Comparison of ENCODE assay signal across 19 mouse cellular contexts in the genomic region with DNA sequence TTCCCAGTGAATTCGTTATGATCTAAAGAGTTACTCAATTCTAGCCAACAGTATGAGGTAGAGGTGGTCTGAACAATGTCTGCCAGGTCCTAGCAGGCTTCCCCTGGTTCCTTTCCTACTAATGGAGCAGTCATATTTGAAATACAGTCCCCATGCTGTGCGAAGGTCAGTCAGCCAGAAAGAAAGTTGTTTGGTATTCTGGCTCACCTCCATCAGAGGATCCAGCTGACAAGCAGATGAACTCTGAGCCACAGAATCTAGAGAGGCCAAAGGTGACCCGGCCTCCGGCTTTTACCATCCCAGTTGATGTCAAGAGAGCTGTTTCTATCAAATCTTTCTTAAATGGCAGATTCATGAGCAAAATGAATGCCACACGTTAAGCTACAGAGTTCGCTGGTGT.
A peak's percentile ranks its signal among the peaks of the same experiment; 100 is the strongest.
DNase-seq lines count a peak whose midpoint lies in the region; ATAC-seq lines count a peak whose summit lies in the region.
"Had no signal": no experiment of that assay in that cellular context is flagged by ENCODE, and none has a peak within 500 bp of the region (broad histone marks: within the 10 kb centered on the region; RNA-seq: fewer than 3 reads in every experiment).

No protein-coding gene starts in this region.

- intact Hi-C loops in left cerebral cortex, postnatal 4 days (cut with DNase I) = no loop called here
- intact Hi-C loops in left cerebral cortex, postnatal 14 days (cut with DNase I) = no loop called here

- H3K4me1 ChIP-seq in hindbrain, embryonic 10.5 days (replicated peaks) = no peaks in the 10 kb centered on the region
- H3K4me1 ChIP-seq in hindbrain, embryonic 14.5 days (replicated peaks; ENCODE audit: control insufficient read depth, insufficient read depth, low read length) = no peaks in the 10 kb centered on the region
- H3K4me1 ChIP-seq: embryonic facial prominence, embryonic 10.5 days; forebrain, embryonic 13.5 days; heart, embryonic 13.5 days; hindbrain, embryonic 12.5 days had no signal

- no peaks in the 10 kb centered on the region for H3K9me3 ChIP-seq in hindbrain, embryonic 10.5 days
- no peaks in the 10 kb centered on the region for H3K9me3 ChIP-seq in hindbrain, embryonic 14.5 days (ENCODE audit: control insufficient read depth, low read length)
- H3K9me3 ChIP-seq: embryonic facial prominence, embryonic 10.5 days; forebrain, embryonic 13.5 days; heart, embryonic 13.5 days; hindbrain, embryonic 12.5 days had no signal

- H3K4me3 ChIP-seq in hindbrain, embryonic 10.5 days = no peak overlapping the region
- no peak overlapping the region for H3K4me3 ChIP-seq in hindbrain, embryonic 14.5 days (replicated peaks; ENCODE audit: low read length)
- H3K4me3 ChIP-seq: embryonic facial prominence, embryonic 10.5 days; forebrain, embryonic 13.5 days; heart, embryonic 13.5 days; hindbrain, embryonic 12.5 days had no signal

- H3K27me3 ChIP-seq in hindbrain, embryonic 10.5 days (ENCODE audit: insufficient read depth, poor library complexity, severe bottlenecking) = no peaks in the 10 kb centered on the region
- H3K27me3 ChIP-seq in hindbrain, embryonic 14.5 days (ENCODE audit: control insufficient read depth, insufficient read depth, low read length) = no peaks in the 10 kb centered on the region
- H3K27me3 ChIP-seq: forebrain, embryonic 13.5 days; heart, embryonic 13.5 days; hindbrain, embryonic 12.5 days had no signal

- no peak overlapping the region for H3K4me2 ChIP-seq in hindbrain, embryonic 14.5 days (replicated peaks)
- H3K4me2 ChIP-seq: forebrain, embryonic 13.5 days; heart, embryonic 13.5 days; hindbrain, embryonic 12.5 days had no signal

- H3K36me3 ChIP-seq in hindbrain, embryonic 10.5 days = no peaks in the 10 kb centered on the region
- no peaks in the 10 kb centered on the region for H3K36me3 ChIP-seq in hindbrain, embryonic 14.5 days (replicated peaks; ENCODE audit: control insufficient read depth, insufficient read depth)
- H3K36me3 ChIP-seq: embryonic facial prominence, embryonic 10.5 days; heart, embryonic 13.5 days; hindbrain, embryonic 12.5 days had no signal

- WGBS in hindbrain, embryonic 10.5 days = 65% methylated on average over 6 of the region's 6 CpGs
- WGBS in hindbrain, embryonic 14.5 days = 80% methylated on average over 6 of the region's 6 CpGs

- no peak for ATAC-seq in hindbrain, embryonic 14.5 days (ENCODE audit: low FRiP score)
- ATAC-seq: forebrain, embryonic 13.5 days had no signal

- peak; percentile 15 for DNase-seq in hindbrain, embryonic 10.5 days (ENCODE audit: low spot score)
- DNase-seq in hindbrain, embryonic 14.5 days (ENCODE audit: low spot score) = no peak
- DNase-seq in left cerebral cortex, postnatal 4 days = peak; percentile 6
- no peak for DNase-seq in left cerebral cortex, postnatal 14 days (ENCODE audit: low spot score in 2 of 2)
- DNase-seq in Muller cell, postnatal 12 days (ENCODE audit: inconsistent ontology term) = peak; percentile 65
- DNase-seq in embryo, embryonic 10.5 days (ENCODE audit: low spot score) = peak; percentile 34
- DNase-seq in thymus, postnatal 14 days = no peak
- DNase-seq in frontal cortex, postnatal 25 days (ENCODE audit: low spot score in 2 of 2) = no peak
- DNase-seq: adrenal gland, adult 8-10 months; adrenal gland, postnatal 36 days; cerebellum, adult 2 months; cerebellum, postnatal 36 days; gastrocnemius, postnatal 36 days; heart, adult 11 months; heart, postnatal 36 days had no signal

- H3K27ac ChIP-seq in hindbrain, embryonic 10.5 days = no peak overlapping the region
- H3K27ac ChIP-seq in hindbrain, embryonic 14.5 days = no peak overlapping the region
- H3K27ac ChIP-seq: embryonic facial prominence, embryonic 10.5 days; forebrain, embryonic 13.5 days; heart, embryonic 13.5 days; hindbrain, embryonic 12.5 days had no signal

- no peak overlapping the region for H3K9ac ChIP-seq in hindbrain, embryonic 14.5 days
- H3K9ac ChIP-seq: forebrain, embryonic 13.5 days; heart, embryonic 13.5 days; hindbrain, embryonic 12.5 days had no signal

Comparison
In these comparisons a context has a peak if more than half of its experiments do, and no peak if none do; other contexts are left out.
1. DNase-seq: peak in hindbrain, embryonic 10.5 days (single experiment), left cerebral cortex, postnatal 4 days (single experiment), Muller cell, postnatal 12 days (single experiment) and embryo, embryonic 10.5 days (single experiment); none in hindbrain, embryonic 14.5 days (single experiment), left cerebral cortex, postnatal 14 days (0 of 2), thymus, postnatal 14 days (single experiment) and frontal cortex, postnatal 25 days (0 of 2).